Comparison of ENCODE assay signal across 31 mouse cellular contexts in genomic region chr9:114895919-114896318, GRCm38 (mm10). TPM values are rescaled to one million over a fixed set of nuclear protein-coding genes. Genes with fewer than 3 reads are reported as not detected.
"Had no signal": no experiment of that assay in that cellular context is flagged by ENCODE, and none has a peak within 500 bp of the region (broad histone marks: within the 10 kb centered on the region; RNA-seq: fewer than 3 reads in every experiment).

No protein-coding gene starts in this region.

- H3K4me2 ChIP-seq: limb, embryonic 12.5 days; limb, embryonic 13.5 days; limb, embryonic 15.5 days; liver, embryonic 11.5 days; liver, embryonic 12.5 days; liver, embryonic 13.5 days; liver, embryonic 15.5 days; lung, embryonic 14.5 days; lung, embryonic 15.5 days; midbrain, embryonic 13.5 days; midbrain, embryonic 15.5 days; neural tube, embryonic 12.5 days had no signal

- H3K27ac ChIP-seq: left cerebral cortex, adult 2 months; limb, embryonic 10.5 days; limb, embryonic 12.5 days; limb, embryonic 13.5 days; limb, embryonic 15.5 days; liver, embryonic 12.5 days; liver, embryonic 13.5 days; liver, embryonic 14.5 days; liver, embryonic 15.5 days; lung, embryonic 15.5 days; macrophage; midbrain, embryonic 13.5 days; midbrain, embryonic 15.5 days; neural tube, embryonic 12.5 days had no signal

- ATAC-seq: liver, embryonic 12.5 days; liver, postnatal 0 days; lung, postnatal 0 days; midbrain, embryonic 13.5 days; midbrain, embryonic 15.5 days; midbrain, embryonic 16.5 days had no signal

- H3K9ac ChIP-seq: limb, embryonic 12.5 days; limb, embryonic 13.5 days; limb, embryonic 15.5 days; liver, embryonic 12.5 days; liver, embryonic 13.5 days; liver, embryonic 14.5 days; liver, embryonic 15.5 days; liver, postnatal 0 days; lung, embryonic 14.5 days; lung, embryonic 15.5 days; midbrain, embryonic 13.5 days; midbrain, embryonic 15.5 days; neural tube, embryonic 12.5 days had no signal

- H3K4me3 ChIP-seq: left cerebral cortex, adult 2 months; limb, embryonic 10.5 days; limb, embryonic 12.5 days; limb, embryonic 13.5 days; limb, embryonic 15.5 days; liver, embryonic 12.5 days; liver, embryonic 13.5 days; liver, embryonic 15.5 days; lung, embryonic 15.5 days; megakaryocyte, embryonic 14.5 days; midbrain, embryonic 13.5 days; midbrain, embryonic 15.5 days; myocyte; neural tube, embryonic 12.5 days had no signal

- H3K4me1 ChIP-seq: limb, embryonic 10.5 days; limb, embryonic 12.5 days; limb, embryonic 13.5 days; limb, embryonic 15.5 days; liver, embryonic 12.5 days; liver, embryonic 13.5 days; liver, embryonic 15.5 days; lung, embryonic 15.5 days; midbrain, embryonic 13.5 days; midbrain, embryonic 15.5 days; neural tube, embryonic 12.5 days had no signal

- H3K36me3 ChIP-seq: limb, embryonic 10.5 days; limb, embryonic 12.5 days; limb, embryonic 13.5 days; limb, embryonic 15.5 days; liver, embryonic 12.5 days; liver, embryonic 13.5 days; lung, embryonic 15.5 days; midbrain, embryonic 15.5 days; neural tube, embryonic 12.5 days had no signal

- H3K9me3 ChIP-seq: limb, embryonic 10.5 days; limb, embryonic 13.5 days; limb, embryonic 15.5 days; liver, embryonic 12.5 days; liver, embryonic 13.5 days; liver, embryonic 15.5 days; lung, embryonic 15.5 days; midbrain, embryonic 15.5 days; neural tube, embryonic 12.5 days had no signal

- H3K27me3 ChIP-seq: limb, embryonic 12.5 days; limb, embryonic 13.5 days; limb, embryonic 15.5 days; liver, embryonic 12.5 days; liver, embryonic 13.5 days; liver, embryonic 15.5 days; lung, embryonic 15.5 days; midbrain, embryonic 13.5 days; midbrain, embryonic 15.5 days; neural tube, embryonic 12.5 days had no signal

- DNase-seq: left cerebral cortex, postnatal 4 days; liver; liver, embryonic 13.5 days; liver, postnatal 0 days; lung, adult 18-20 months; lung, adult 2 months; lung, embryonic 14.5 days; lung, postnatal 10 days; lung, postnatal 14 days; lung, postnatal 36 days; lung, postnatal 4 days; midbrain, embryonic 14.5 days had no signal

RNA-seq across cellular contexts. Expression of gene Cmtm8, which starts 52.0 kb away (rescaled TPM):
- total RNA-seq: monocyte, adult 5-6 weeks had no signal
- polyA plus RNA-seq: myocyte had no signal
